Mouse (Mus musculus) forebrain, embryonic 11.5 days (tissue): ENCODE data around the gene Arf1. TPM values are rescaled to one million over a fixed set of nuclear protein-coding genes. Genes with fewer than 3 reads are reported as not detected.

Experiments
- ATAC-seq: fragments of 200-750 bp; cut with Nextera tagmentation; replicated peaks from 2 replicates; pipeline ENCODE4 v1.8.0; 2017; ENCODE audit warnings: moderate TSS enrichment; ENCODE audit not compliant: low FRiP score
- DNase-seq: peaks from one replicate; pipeline ENCODE4 v3.0.0-alpha.2; 2017; ENCODE audit warnings: low spot score
- H3K27ac ChIP-seq: fragments of 300-500 bp; sonication (generic); 2 replicates; pipeline ENCODE4 v1.5.1; 2014; ENCODE audit warnings: low read depth, low read length
- H3K27me3 ChIP-seq: fragments of 300-500 bp; sonication (generic); 2 replicates; pipeline ENCODE4 v1.6.1; 2014; ENCODE audit warnings: mild to moderate bottlenecking, low read length, mixed read lengths; ENCODE audit not compliant: control insufficient read depth, insufficient read depth
- H3K36me3 ChIP-seq: fragments of 300-500 bp; sonication (generic); 2 replicates; pipeline ENCODE4 v1.6.1; 2014; ENCODE audit warnings: mild to moderate bottlenecking, low read length, moderate library complexity, mixed read lengths; ENCODE audit not compliant: control insufficient read depth, insufficient read depth
- H3K4me1 ChIP-seq: fragments of 300-500 bp; sonication (generic); replicated peaks from 2 replicates; pipeline ENCODE4 v1.6.1; 2014; ENCODE audit warnings: low read length, mixed read lengths; ENCODE audit not compliant: control insufficient read depth, insufficient read depth
- H3K4me2 ChIP-seq: fragments of 300-500 bp; sonication (generic); 2 replicates; pipeline ENCODE4 v1.6.1; 2014; ENCODE audit warnings: low read depth, mild to moderate bottlenecking, low read length, moderate library complexity, mixed read lengths; ENCODE audit not compliant: severe bottlenecking
- H3K4me3 ChIP-seq: fragments of 300-500 bp; sonication (generic); 2 replicates; pipeline ENCODE4 v1.5.1; 2014; ENCODE audit warnings: low read depth, low read length
- H3K9ac ChIP-seq: fragments of 300-500 bp; sonication (generic); 2 replicates; pipeline ENCODE4 v1.6.1; 2014; ENCODE audit warnings: low read length
- H3K9me3 ChIP-seq: fragments of 300-500 bp; sonication (generic); 2 replicates; pipeline ENCODE4 v1.6.1; 2016; ENCODE audit warnings: low read length, mixed read lengths; ENCODE audit not compliant: control insufficient read depth
- WGBS: fragments of 180-500 bp; shearing (Covaris S2); extraction: QIAGEN DNeasy Blood & Tissue Kit; methylation state at CpG from one replicate; pipeline ENCODE4 v1.1.7; 2014; 5-methylcytosine and 5-hydroxymethylcytosine counted together
- polyA plus RNA-seq: library from polyadenylated mRNA; unstranded; fragments of >200 nt; fragmentation: Nextera tagmentation; extraction: Ambion mirVana; gene quantifications from 2 replicates; pipeline ENCODE4 v1.2.1, GENCODE M21; 2014

The Arf1 gene
- polyA plus RNA-seq, 1 experiment from 2014 or later, result 577 TPM

DNA sequence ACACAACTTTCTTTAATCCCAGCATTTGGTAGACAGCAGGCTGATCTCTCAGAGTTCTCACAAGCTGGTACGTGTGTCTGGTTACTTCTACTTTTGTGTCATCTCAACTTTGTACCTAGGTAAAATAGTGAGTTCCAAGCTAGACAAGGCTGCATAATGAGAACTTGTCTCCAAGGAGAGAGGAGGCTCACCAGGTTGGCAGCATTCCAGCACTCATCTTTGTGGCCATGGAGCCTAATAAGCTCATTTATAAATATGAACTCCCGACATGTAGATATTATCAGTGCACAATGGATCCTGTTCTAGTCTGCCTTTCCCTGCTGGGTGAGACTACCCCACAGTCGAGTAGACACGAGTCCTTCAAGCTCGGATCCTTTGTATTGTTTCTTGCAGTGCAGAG lies 18.5 kb downstream of the Arf1 start:
- no peak for DNase-seq
- H3K9ac ChIP-seq, result no peak overlapping the region; the same call in 1 of the 2 replicates
- H3K27me3 ChIP-seq, result no peaks in the 10 kb centered on the region
- no peaks in the 10 kb centered on the region for H3K9me3 ChIP-seq
- peak overlapping the region; percentile 88; the same call in 1 of the 2 replicates for H3K4me2 ChIP-seq
- WGBS, result 77% methylated on average over 5 of the region's 5 CpGs
- H3K36me3 ChIP-seq, result peaks cover 4% of the 10 kb centered on the region; the same call in 1 of the 2 replicates
- H3K27ac ChIP-seq, result no peak overlapping the region
- H3K4me1 ChIP-seq, result peaks cover 4% of the 10 kb centered on the region; the same call in 1 of the 2 replicates
- ATAC-seq, result no peak
- H3K4me3 ChIP-seq, result peak overlapping the region; percentile 86

DNA sequence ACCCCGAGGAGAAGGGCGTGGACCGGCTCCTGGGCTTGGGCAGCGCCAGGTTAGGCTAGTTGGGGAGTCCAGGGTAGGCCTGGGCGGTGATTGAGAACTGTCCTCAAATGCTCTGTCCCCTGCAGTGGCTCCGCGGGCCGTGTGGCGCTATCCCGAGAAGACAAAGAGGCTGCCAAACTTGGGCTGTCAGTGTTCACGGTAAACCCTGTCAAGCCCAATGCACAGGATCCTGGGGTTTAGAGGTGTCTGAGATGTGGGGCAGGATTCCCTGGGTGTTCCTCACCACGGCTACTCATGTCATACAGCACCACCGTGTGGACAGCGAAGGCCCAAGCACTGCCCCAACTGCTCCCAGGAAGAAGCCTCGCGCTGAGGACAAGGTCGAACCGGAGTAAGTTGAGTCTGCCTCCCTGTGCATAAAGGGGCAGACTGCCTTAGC lies 19.0 kb downstream of the Arf1 start:
- DNase-seq (peak; percentile 83), ATAC-seq (peak; percentile 54)
- Histone ChIP-seq H3K36me3 (peaks cover 4% of the 10 kb centered on the region; the same call in 1 of the 2 replicates), H3K27me3 (no peaks in the 10 kb centered on the region), H3K9me3 (no peaks in the 10 kb centered on the region), H3K4me3 (peak overlapping the region; percentile 86), H3K27ac (no peak overlapping the region), H3K4me2 (peak overlapping the region; percentile 88), H3K9ac (peak overlapping the region; percentile 86), H3K4me1 (peaks cover 4% of the 10 kb centered on the region; the same call in 1 of the 2 replicates)
- WGBS, result 9% methylated on average over 18 of the region's 18 CpGs

DNA sequence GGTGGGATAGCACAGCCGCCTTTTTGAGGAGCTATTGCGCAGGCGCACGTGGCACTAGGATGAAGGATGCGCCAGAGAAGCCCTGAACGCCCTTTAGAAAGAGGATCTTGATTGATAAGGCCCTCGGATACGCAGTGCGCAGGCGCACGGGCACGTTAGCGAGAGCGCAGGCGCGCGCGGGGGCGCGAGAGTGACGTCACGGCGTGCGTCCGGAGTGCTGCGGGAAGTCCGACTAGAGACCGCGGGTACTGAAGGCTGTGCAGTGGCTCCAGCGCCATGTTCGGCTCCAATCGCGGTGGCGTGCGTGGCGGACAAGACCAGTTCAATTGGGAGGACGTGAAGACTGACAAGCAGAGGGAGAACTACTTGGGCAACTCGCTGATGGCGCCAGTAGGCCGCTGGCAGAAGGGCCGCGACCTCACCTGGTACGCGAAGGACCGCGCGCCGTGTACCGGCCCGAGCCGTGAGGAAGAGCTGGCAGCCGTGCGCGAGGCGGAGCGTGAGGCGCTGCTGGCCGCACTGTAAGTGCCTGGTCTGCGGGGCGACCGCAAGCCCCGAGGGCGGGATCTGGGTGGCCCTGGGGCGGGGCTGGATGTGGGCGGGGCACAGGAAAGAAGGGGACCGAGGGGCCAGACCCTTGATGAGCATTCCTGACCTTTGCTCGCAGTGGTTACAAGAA lies 19.8 kb downstream of the Arf1 start, which contains the start of gene 2310033P09Rik:
2310033P09Rik (plus strand) TSS at position 169 of the 679 bp plus-strand sequence.
- H3K9me3 ChIP-seq, result no peaks in the 10 kb centered on the region
- WGBS, result under 1% methylated on average over 67 of the region's 67 CpGs
- H3K36me3 ChIP-seq, result peaks cover 4% of the 10 kb centered on the region; the same call in 1 of the 2 replicates
- peak within 1 kb of the TSS; percentile 86 for H3K4me3 ChIP-seq
- ATAC-seq (peak; percentile 84), DNase-seq (peak; percentile 98)
- H3K9ac ChIP-seq, result peak within 1 kb of the TSS; percentile 86
- H3K27me3 ChIP-seq, result no peaks in the 10 kb centered on the region
- peak within 1 kb of the TSS; percentile 88 for H3K4me2 ChIP-seq
- peaks cover 4% of the 10 kb centered on the region; the same call in 1 of the 2 replicates for H3K4me1 ChIP-seq
- peak within 1 kb of the TSS; percentile 82 for H3K27ac ChIP-seq

DNA sequence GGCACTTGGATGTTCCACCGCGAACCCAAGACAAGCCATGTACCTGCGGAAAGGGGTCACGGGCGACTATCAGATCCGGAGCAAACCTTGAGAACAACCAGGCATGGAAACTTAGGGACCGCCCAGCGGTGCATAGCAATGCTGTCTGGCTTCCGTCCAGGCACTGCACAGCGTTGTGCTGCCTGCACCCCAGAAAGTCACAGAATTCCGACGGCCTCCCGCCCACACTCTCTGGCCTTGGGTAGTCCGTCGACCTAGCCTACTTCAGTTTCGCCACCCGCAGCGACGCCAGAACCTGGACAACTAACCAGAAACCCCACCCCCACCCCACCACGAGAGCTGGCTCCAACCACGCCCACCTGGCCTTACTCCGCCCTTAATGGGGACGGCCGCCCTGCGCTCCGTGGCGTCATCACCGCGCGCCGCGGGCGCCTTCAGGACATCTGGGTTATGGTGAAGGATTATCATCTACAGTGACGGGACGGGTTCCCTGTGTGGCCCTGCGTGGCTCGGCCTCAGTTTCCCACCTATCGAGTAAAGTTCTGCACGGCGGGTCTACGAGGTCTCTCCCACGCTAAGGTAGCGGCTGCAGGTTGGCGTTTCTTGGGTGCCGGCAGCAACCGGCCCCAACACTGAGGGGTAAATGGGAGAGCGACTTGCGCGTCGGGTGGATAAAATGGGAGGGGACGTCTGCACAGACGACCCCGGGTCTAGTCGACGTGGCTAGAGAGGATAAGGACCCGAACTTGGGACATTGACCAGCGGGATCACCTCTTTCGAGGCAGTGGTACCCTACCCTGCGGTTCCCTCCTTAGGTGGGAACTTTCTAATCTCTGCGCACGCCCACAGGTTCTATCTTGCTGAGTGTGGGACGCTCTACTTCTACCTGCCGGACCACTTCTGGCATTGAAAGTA lies 25.7 kb downstream of the Arf1 start, which contains the start of gene Mrpl55:
Mrpl55 (plus strand) TSS at position 406 of the 915 bp plus-strand sequence.
- peak; percentile 94 for ATAC-seq
- Histone ChIP-seq H3K27me3 (no peaks in the 10 kb centered on the region), H3K36me3 (peaks cover 2% of the 10 kb centered on the region; the same call in 1 of the 2 replicates), H3K4me2 (peak within 1 kb of the TSS; percentile 82), H3K4me3 (peak within 1 kb of the TSS; percentile 82), H3K9me3 (no peaks in the 10 kb centered on the region), H3K4me1 (peaks cover 5% of the 10 kb centered on the region; the same call in 1 of the 2 replicates), H3K27ac (no peak within 1 kb of the TSS), H3K9ac (peak within 1 kb of the TSS; percentile 72)
- under 1% methylated on average over 63 of the region's 63 CpGs for WGBS
- DNase-seq, result peak; percentile 96

DNA sequence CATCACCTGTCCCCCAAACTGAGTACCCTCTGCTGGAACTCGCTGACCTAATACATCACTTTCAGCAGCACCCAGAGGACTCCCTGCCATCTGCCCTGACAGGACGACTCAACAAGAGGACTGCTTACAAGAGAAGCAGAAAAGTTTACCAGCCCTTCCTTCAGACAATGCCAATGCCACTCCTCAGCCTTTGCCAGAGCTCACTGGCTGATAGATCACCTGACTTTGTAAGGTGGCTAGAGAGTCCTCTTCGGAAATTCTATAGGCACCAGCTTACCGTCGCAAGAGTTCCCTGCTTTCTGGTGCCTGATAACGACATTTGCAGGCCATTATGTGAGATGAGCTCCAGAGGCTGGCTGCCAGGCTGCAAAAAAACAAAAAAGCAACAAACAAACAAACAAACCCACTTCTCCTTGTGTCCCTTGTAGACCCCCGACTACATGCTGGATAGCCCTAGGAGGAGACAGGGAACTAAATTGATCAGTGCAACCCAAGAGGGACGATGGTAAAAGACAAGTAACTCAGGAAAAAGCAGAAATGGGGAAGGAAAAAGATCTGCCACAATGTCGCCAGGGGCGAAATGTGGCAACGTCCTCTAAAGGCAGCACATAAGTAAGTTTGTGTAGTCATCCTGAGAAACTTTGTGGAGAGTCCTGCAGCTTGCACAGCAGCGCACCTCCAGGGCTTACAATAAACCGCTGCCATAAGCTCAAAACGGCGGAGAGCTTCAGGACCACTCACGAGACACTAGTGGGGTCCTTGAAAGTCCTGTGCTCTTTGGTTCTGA lies 26.7 kb downstream of the Arf1 start:
- WGBS, result 34% methylated on average over 16 of the region's 16 CpGs
- Histone ChIP-seq H3K4me2 (peak overlapping the region; percentile 82), H3K9ac (peak overlapping the region; percentile 72), H3K4me1 (peaks cover 5% of the 10 kb centered on the region; the same call in 1 of the 2 replicates), H3K9me3 (no peaks in the 10 kb centered on the region), H3K36me3 (peaks cover 2% of the 10 kb centered on the region; the same call in 1 of the 2 replicates), H3K27ac (no peak overlapping the region), H3K27me3 (no peaks in the 10 kb centered on the region), H3K4me3 (peak overlapping the region; percentile 82)
- ATAC-seq (no peak), DNase-seq (no peak)

DNA sequence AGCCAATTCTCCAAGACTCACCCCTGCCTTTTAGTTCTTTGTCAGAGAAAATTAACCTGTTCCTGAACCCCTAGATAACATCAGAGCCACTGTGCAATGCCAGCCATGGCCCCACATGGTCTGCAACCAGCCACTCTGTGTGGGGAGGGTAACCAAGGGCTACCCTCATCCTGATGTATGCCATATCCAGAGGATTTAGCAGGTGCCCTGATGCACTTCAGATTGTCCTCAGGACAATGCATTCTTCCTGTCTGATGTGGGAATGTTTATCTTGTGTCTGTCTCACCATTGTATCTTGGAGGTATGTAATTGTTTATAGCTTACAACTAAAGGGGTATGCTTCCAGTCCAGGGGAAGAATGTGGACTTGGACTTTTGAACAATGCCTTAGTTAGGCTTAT lies 31.8 kb downstream of the Arf1 start:
- Histone ChIP-seq H3K9me3 (no peaks in the 10 kb centered on the region), H3K27me3 (no peaks in the 10 kb centered on the region), H3K36me3 (no peaks in the 10 kb centered on the region), H3K4me1 (no peaks in the 10 kb centered on the region; the same call in 1 of the 2 replicates), H3K4me2 (no peak overlapping the region), H3K27ac (no peak overlapping the region), H3K4me3 (no peak overlapping the region), H3K9ac (no peak overlapping the region)
- DNase-seq (no peak), ATAC-seq (no peak)

DNA sequence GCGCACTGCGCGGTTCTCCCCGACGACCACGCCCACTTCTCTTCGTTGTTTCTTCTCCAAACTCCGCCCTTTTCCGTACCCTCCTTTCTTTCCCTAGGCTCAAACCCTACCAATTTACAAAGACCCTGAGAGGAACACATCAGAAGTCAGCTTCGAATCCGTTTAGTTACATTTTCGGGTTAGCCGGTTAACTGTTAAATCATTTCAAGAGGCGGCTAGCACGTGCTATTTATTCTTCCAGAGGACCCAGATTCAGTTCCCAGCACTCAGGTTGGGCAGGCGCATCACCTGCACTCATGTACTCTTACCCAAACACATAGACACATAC lies 36.0 kb downstream of the Arf1 start, which contains the start of gene Guk1:
Guk1 (minus strand) TSS at position 154 of the 328 bp plus-strand sequence.
- DNase-seq (no peak), ATAC-seq (peak; percentile 45; the same call in 1 of the 2 replicates)
- no peaks in the 10 kb centered on the region; the same call in 1 of the 2 replicates for H3K4me1 ChIP-seq
- no peaks in the 10 kb centered on the region for H3K9me3 ChIP-seq
- no peaks in the 10 kb centered on the region for H3K36me3 ChIP-seq
- H3K27ac ChIP-seq, result peak within 1 kb of the TSS; percentile 70
- H3K4me2 ChIP-seq, result peak within 1 kb of the TSS; percentile 88
- peak within 1 kb of the TSS; percentile 63 for H3K4me3 ChIP-seq
- H3K9ac ChIP-seq, result peak within 1 kb of the TSS; percentile 77
- H3K27me3 ChIP-seq, result no peaks in the 10 kb centered on the region
- 7% methylated on average over 16 of the region's 16 CpGs for WGBS
